Mouse (Mus musculus) kidney, postnatal 14 days (tissue): Measurements from ENCODE around the gene Olfr676.
"Not testable (repeated sequence)": the region's sequence is repeated elsewhere in the genome, so short reads cannot be mapped to it uniquely, and the experiment has no call there.

Source experiments
- DNase-seq: peaks from one replicate; pipeline ENCODE4 v3.0.0; 2022; ENCODE audit warnings: mixed read lengths

The Olfr676 gene

DNA sequence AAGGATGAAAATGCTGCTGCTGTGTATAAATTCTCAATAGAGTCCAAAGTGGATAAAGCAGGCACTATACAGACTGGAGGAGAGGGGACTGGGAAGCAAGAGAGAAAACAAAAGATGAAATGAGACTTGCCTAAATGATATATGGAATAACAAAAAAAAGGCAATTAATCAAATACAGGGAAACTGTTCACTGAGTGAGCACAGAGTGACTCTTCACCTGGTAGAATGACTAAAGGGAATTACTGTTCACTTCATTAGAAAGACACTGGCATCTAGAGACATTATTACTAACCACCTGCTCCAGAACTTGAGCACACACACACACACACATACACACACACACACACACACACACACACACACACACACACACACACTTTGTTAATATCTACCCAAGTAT, at the start of gene Olfr676:
TSS of gene Olfr676 (plus strand) at position 301 of the 400 bp plus-strand sequence.
- DNase-seq = no peak

DNA sequence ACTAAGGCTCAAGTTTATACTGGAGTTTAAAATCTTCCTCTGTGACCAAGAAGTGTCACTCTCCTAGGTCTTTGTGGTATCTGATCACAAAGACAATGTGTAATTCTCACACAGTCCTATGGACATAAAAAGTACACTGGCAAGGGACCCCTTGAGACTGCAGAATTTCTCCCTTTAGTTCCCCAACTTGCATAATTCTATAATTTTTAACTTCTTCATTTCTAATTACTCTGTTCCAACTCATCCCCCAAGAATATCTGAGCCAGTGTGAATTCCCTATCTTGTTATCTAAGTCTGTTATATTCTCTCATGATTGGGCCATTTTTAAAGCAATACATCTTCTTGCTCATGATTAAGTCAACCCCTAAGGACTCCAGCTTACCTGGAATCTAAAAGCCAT, 30.6 kb upstream of the Olfr676 start, which contains the start of gene Olfr672:
TSS of gene Olfr672 (minus strand) at position 101 of the 400 bp plus-strand sequence.
- no peak for DNase-seq

DNA sequence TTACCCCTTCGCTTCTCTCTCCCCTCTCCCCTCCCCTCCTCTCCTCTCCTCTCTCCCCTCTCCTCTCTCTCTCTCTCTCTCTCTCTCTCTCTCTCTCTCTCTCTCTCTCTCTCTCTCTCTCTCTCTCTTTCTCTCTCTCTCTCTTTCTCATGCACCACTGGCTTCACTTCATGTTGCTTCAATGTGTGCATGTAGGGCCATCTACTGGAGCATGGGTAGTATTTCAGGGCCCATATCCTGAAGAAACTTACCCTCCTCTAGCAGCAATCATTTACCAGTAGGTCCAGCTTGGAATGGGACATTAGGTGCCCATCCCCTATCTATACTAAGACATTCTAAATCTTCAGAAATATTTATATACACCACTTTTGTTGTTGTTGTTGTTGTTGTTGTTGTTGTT, 10.0 kb upstream of the Olfr676 start:
- no peak for DNase-seq

DNA sequence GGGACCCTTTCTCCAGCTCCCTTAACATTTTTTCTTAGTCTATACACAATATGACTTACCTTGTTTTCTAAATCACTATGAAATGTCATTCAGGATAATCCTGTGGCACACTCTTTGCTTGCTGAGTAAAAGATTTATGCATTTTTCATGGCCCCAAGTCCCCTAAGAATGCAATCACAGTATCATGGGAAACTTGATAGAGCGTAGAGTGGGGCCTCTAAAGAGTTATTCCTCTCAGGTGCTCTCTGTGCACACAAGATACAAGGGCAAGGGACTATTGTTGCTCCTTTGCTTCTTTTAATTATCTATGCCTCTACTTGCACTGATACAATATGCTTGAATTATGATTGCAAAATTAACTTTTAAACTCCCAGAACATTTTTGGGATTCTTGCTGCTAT, 4.1 kb upstream of the Olfr676 start, which contains the start of gene Olfr675:
TSS of gene Olfr675 (minus strand) at position 101 of the 400 bp plus-strand sequence.
- DNase-seq = no peak

DNA sequence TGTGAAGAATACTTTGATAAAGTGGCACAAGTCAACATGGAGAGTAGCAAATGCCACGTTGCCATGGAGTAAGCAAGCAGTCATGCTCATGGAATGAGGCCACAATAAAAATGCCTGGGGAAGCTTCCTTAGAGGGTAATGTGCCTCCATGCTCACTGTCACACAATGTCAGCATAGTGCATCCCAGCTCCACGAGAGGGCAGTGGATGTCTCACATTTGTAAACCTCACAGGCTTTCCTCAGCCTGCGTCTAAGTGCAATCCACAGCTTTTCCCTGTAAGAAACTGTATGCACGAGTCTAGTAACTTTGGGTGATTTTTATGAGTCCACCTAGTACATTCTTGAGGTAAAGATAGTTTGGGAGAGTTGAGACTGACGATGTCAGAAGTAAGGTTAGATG, 1.3 kb downstream of the Olfr676 start:
- not testable (repeated sequence) for DNase-seq

DNA sequence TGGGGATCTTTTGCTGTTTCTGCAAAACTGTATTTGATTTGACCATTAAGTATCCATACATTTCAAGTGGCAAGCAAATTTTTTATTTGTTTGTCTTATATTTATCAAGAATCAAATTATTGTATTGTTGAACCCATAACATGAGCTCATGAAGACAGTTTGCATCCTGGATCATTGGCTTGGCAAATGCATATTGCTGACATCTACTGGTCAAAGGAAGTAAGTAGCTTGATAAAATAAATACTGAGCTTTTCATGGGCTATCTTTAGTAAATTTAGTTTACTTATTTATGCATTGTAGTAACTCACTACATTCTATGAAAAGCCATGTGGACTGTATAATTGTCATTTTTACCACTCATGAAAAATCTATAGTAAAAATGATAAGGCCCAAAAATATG, 26.5 kb downstream of the Olfr676 start:
- no peak for DNase-seq

DNA sequence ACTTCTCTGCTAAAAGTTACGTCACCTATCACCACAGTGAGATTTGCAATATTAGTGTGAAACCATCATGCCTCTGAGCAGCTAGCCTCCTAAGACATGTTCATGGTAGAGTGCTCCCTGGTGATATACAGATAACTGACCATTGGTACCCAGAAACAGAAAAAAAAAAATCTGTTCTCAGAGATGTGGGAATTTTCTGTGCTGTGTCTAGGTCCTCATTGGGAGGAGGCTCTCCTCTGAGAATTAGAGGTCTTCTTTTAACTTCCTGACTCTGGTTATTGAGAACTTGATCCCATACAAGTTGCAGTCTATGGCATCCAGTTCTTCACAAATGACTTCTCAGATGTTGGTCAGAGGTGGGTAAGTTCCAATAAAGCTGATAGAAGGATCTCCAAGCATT, 31.7 kb downstream of the Olfr676 start, which contains the start of gene Olfr678:
TSS of gene Olfr678 (plus strand) at position 301 of the 400 bp plus-strand sequence.
- DNase-seq = no peak

DNA sequence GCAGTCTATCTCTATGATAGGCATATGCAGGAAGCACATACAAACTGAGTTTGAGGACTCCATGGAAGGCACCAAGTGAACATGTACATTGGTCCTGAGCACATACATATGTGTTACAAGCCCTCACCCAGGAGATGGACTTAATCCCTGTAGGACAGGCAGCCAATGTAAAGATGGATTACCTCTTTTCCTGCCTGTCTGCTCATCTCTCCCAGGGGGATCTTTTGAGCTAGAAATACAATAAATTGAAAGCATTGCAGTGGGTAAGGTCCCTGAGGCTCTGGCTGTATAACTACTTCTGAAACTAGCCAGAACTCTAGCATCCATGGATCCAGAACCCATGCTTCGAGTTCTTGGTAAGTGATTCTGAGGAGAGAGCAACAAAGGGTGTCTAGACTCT, 48.4 kb downstream of the Olfr676 start, which contains the start of gene Olfr679:
TSS of gene Olfr679 (plus strand) at position 301 of the 400 bp plus-strand sequence.
- no peak for DNase-seq
